Mouse (Mus musculus) stomach, postnatal 0 days (tissue): ENCODE data around the gene Rnf213.

Experiments used
- CTCF ChIP-seq: IDR thresholded peaks from 2 replicates; pipeline ENCODE4 v1.5.1; 2016; ENCODE audit warnings: antibody characterized with exemption, low read depth, mild to moderate bottlenecking, moderate library complexity
- EP300 ChIP-seq: optimal IDR thresholded peaks from 2 replicates; pipeline ENCODE3; 2016; ENCODE audit warnings: antibody characterized with exemption

- TF ChIP-seq CTCF (no peak), EP300 (no peak)
Observed at GRCm38 (mm10) chr11:119402501-119403160, 9.7 kb downstream of the Rnf213 start.
